In genomic region chr12:82935121-82935762, GRCm38 (mm10) we compare ENCODE assay signal across 13 mouse cellular contexts.
DNase-seq lines count a peak whose midpoint lies in the region; ATAC-seq and TF ChIP-seq lines count a peak whose summit lies in the region.
"Had no signal": no experiment of that assay in that cellular context is flagged by ENCODE, and none has a peak within 500 bp of the region (broad histone marks: within the 10 kb centered on the region; RNA-seq: fewer than 3 reads in every experiment).

No protein-coding gene starts in this region.

- peaks cover 8% of the 10 kb centered on the region; the same call in 1 of the 2 replicates for H3K4me1 ChIP-seq in liver, adult 2 months (ENCODE audit: control insufficient read depth, insufficient read depth, low read length)
- H3K4me1 ChIP-seq in liver, postnatal 0 days (ENCODE audit: insufficient read depth), result no peaks in the 10 kb centered on the region
- no peaks in the 10 kb centered on the region for H3K4me1 ChIP-seq in intestine, embryonic 14.5 days (replicated peaks; ENCODE audit: control insufficient read depth, insufficient read depth, low read length)
- H3K4me1 ChIP-seq in lung, postnatal 0 days (ENCODE audit: insufficient read depth, low read depth, low read length), result peaks cover 5% of the 10 kb centered on the region; the same call in 1 of the 2 replicates
- H3K4me1 ChIP-seq in forebrain, embryonic 10.5 days, result no peaks in the 10 kb centered on the region
- no peaks in the 10 kb centered on the region for H3K4me1 ChIP-seq in midbrain, embryonic 15.5 days
- H3K4me1 ChIP-seq: forebrain, embryonic 12.5 days; neural tube, embryonic 15.5 days had no signal

- TF ChIP-seq CTCF in liver, adult 2 months (IDR thresholded peaks at IDR 0.05; ENCODE audit: low read depth, low read length), result no peak
- no peak for TF ChIP-seq CTCF in liver, postnatal 0 days (IDR thresholded peaks at IDR 0.05; ENCODE audit: low read depth)
- TF ChIP-seq CTCF in lung, postnatal 0 days (IDR thresholded peaks at IDR 0.05), result no peak

- H3K9ac ChIP-seq in liver, adult 2 months (ENCODE audit: low read depth, low read length), result no peak overlapping the region
- no peak overlapping the region for H3K9ac ChIP-seq in liver, postnatal 0 days (replicated peaks)
- H3K9ac ChIP-seq in intestine, embryonic 14.5 days (ENCODE audit: low read length), result no peak overlapping the region
- H3K9ac ChIP-seq in lung, postnatal 0 days (replicated peaks; ENCODE audit: low read depth), result no peak overlapping the region
- H3K9ac ChIP-seq in midbrain, embryonic 15.5 days, result no peak overlapping the region
- H3K9ac ChIP-seq: forebrain, embryonic 12.5 days; neural tube, embryonic 15.5 days had no signal

- DNase-seq in liver, adult 2 months (ENCODE audit: extremely low read depth, low read depth, low spot score), result peak; percentile 82
- no peak for DNase-seq in liver, postnatal 0 days
- peak; percentile 15 for DNase-seq in heart, adult 8-10 months (ENCODE audit: low spot score)
- DNase-seq in intestine, embryonic 14.5 days (ENCODE audit: low spot score), result peak; percentile 57
- DNase-seq in lung, postnatal 0 days (ENCODE audit: low spot score), result peak; percentile 70
- no peak for DNase-seq in thymus, postnatal 36 days
- DNase-seq in forebrain, embryonic 10.5 days (ENCODE audit: extremely low spot score, low spot score), result no peak
- DNase-seq: embryo, embryonic 11 days; liver had no signal

- TF ChIP-seq POLR2A in liver, adult 2 months (IDR thresholded peaks at IDR 0.05; ENCODE audit: extremely low read depth, insufficient read depth, low read length), result no peak

- H3K4me3 ChIP-seq in liver, adult 2 months (ENCODE audit: insufficient read depth, low read depth, low read length), result no peak overlapping the region
- H3K4me3 ChIP-seq in liver, postnatal 0 days (ENCODE audit: low read depth, low read length), result no peak overlapping the region
- H3K4me3 ChIP-seq in intestine, embryonic 14.5 days (ENCODE audit: low read depth, low read length), result no peak overlapping the region
- no peak overlapping the region for H3K4me3 ChIP-seq in lung, postnatal 0 days (ENCODE audit: low read depth, low read length)
- H3K4me3 ChIP-seq in forebrain, embryonic 10.5 days, result no peak overlapping the region
- no peak overlapping the region for H3K4me3 ChIP-seq in midbrain, embryonic 15.5 days
- H3K4me3 ChIP-seq: forebrain, embryonic 12.5 days; layer of hippocampus, adult 2 months; neural tube, embryonic 15.5 days had no signal

- H3K27ac ChIP-seq in liver, adult 2 months (replicated peaks; ENCODE audit: insufficient read depth, low read depth, low read length), result no peak overlapping the region
- no peak overlapping the region for H3K27ac ChIP-seq in liver, postnatal 0 days (ENCODE audit: low read depth)
- H3K27ac ChIP-seq in intestine, embryonic 14.5 days (ENCODE audit: low read depth), result no peak overlapping the region
- no peak overlapping the region for H3K27ac ChIP-seq in lung, postnatal 0 days (ENCODE audit: low read length)
- no peak overlapping the region for H3K27ac ChIP-seq in forebrain, embryonic 10.5 days
- H3K27ac ChIP-seq in midbrain, embryonic 15.5 days, result no peak overlapping the region
- H3K27ac ChIP-seq: forebrain, embryonic 12.5 days; layer of hippocampus, adult 2 months; neural tube, embryonic 15.5 days had no signal

- WGBS in liver, adult 2 months, result 41% methylated on average over 6 of the region's 6 CpGs
- WGBS in liver, postnatal 0 days (ENCODE audit: insufficient replicate concordance), result 73% methylated on average over 6 of the region's 6 CpGs
- WGBS in intestine, embryonic 14.5 days, result 77% methylated on average over 6 of the region's 6 CpGs
- WGBS in lung, postnatal 0 days, result 33% methylated on average over 6 of the region's 6 CpGs
- 91% methylated on average over 6 of the region's 6 CpGs for WGBS in forebrain, embryonic 10.5 days
- WGBS in midbrain, embryonic 15.5 days, result 86% methylated on average over 6 of the region's 6 CpGs

- no peaks in the 10 kb centered on the region for H3K9me3 ChIP-seq in liver, postnatal 0 days (ENCODE audit: low read length)
- H3K9me3 ChIP-seq in intestine, embryonic 14.5 days (ENCODE audit: control insufficient read depth, low read length), result no peaks in the 10 kb centered on the region
- no peaks in the 10 kb centered on the region for H3K9me3 ChIP-seq in lung, postnatal 0 days (ENCODE audit: low read length)
- no peaks in the 10 kb centered on the region for H3K9me3 ChIP-seq in forebrain, embryonic 10.5 days
- no peaks in the 10 kb centered on the region for H3K9me3 ChIP-seq in midbrain, embryonic 15.5 days
- H3K9me3 ChIP-seq: forebrain, embryonic 12.5 days; neural tube, embryonic 15.5 days had no signal

- H3K27me3 ChIP-seq in liver, adult 2 months (ENCODE audit: control insufficient read depth, insufficient read depth, low read length), result no peaks in the 10 kb centered on the region
- no peaks in the 10 kb centered on the region for H3K27me3 ChIP-seq in liver, postnatal 0 days (ENCODE audit: insufficient read depth, low read length)
- H3K27me3 ChIP-seq in intestine, embryonic 14.5 days (replicated peaks; ENCODE audit: control insufficient read depth, insufficient read depth, low read length), result no peaks in the 10 kb centered on the region
- H3K27me3 ChIP-seq in lung, postnatal 0 days (replicated peaks; ENCODE audit: insufficient read depth, low read length), result no peaks in the 10 kb centered on the region
- no peaks in the 10 kb centered on the region for H3K27me3 ChIP-seq in forebrain, embryonic 10.5 days (ENCODE audit: poor library complexity, severe bottlenecking)
- H3K27me3 ChIP-seq in midbrain, embryonic 15.5 days (replicated peaks), result no peaks in the 10 kb centered on the region
- H3K27me3 ChIP-seq: forebrain, embryonic 12.5 days; neural tube, embryonic 15.5 days had no signal

- no peak for TF ChIP-seq EP300 in liver, postnatal 0 days (IDR thresholded peaks at IDR 0.05; ENCODE audit: low read depth)
- 0 out of 2 replicates have a peak, but pooled peaks have one; percentile 10 for TF ChIP-seq EP300 in lung, postnatal 0 days (IDR thresholded peaks at IDR 0.05)

- no peak overlapping the region for H3K4me2 ChIP-seq in liver, postnatal 0 days (ENCODE audit: low read depth, low read length)
- no peak overlapping the region for H3K4me2 ChIP-seq in intestine, embryonic 14.5 days (ENCODE audit: low read length)
- H3K4me2 ChIP-seq in lung, postnatal 0 days (replicated peaks; ENCODE audit: low read depth, low read length), result no peak overlapping the region
- no peak overlapping the region for H3K4me2 ChIP-seq in midbrain, embryonic 15.5 days
- H3K4me2 ChIP-seq: forebrain, embryonic 12.5 days; neural tube, embryonic 15.5 days had no signal

- no peaks in the 10 kb centered on the region for H3K36me3 ChIP-seq in liver, adult 2 months (ENCODE audit: control insufficient read depth, insufficient read depth, low read length)
- H3K36me3 ChIP-seq in liver, postnatal 0 days (replicated peaks; ENCODE audit: insufficient read depth, low read length), result no peaks in the 10 kb centered on the region
- H3K36me3 ChIP-seq in intestine, embryonic 14.5 days (ENCODE audit: control insufficient read depth, insufficient read depth, low read length), result no peaks in the 10 kb centered on the region
- no peaks in the 10 kb centered on the region for H3K36me3 ChIP-seq in lung, postnatal 0 days (ENCODE audit: insufficient read depth, low read length)
- H3K36me3 ChIP-seq in forebrain, embryonic 10.5 days (replicated peaks), result no peaks in the 10 kb centered on the region
- H3K36me3 ChIP-seq in midbrain, embryonic 15.5 days (replicated peaks), result no peaks in the 10 kb centered on the region
- H3K36me3 ChIP-seq: forebrain, embryonic 12.5 days; neural tube, embryonic 15.5 days had no signal

- no peak for ATAC-seq in liver, postnatal 0 days
- peak; percentile 53; the same call in 1 of the 2 replicates for ATAC-seq in intestine, embryonic 14.5 days (replicated peaks; ENCODE audit: low FRiP score, low TSS enrichment, low read depth)
- ATAC-seq in lung, postnatal 0 days, result peak; percentile 64
- no peak for ATAC-seq in midbrain, embryonic 15.5 days (replicated peaks)

- H3K79me2 ChIP-seq in liver, adult 2 months (ENCODE audit: control insufficient read depth, insufficient read depth, low read length), result no peaks in the 10 kb centered on the region

Comparison
In these comparisons a context has a peak if more than half of its experiments do, and no peak if none do; other contexts are left out.
1. DNase-seq: peak in liver, adult 2 months (single experiment), heart, adult 8-10 months (single experiment), intestine, embryonic 14.5 days (single experiment) and lung, postnatal 0 days (single experiment); none in liver, postnatal 0 days (single experiment), thymus, postnatal 36 days (0 of 2) and forebrain, embryonic 10.5 days (single experiment).
2. ATAC-seq: peak in intestine, embryonic 14.5 days (single experiment) and lung, postnatal 0 days (single experiment); none in liver, postnatal 0 days (single experiment) and midbrain, embryonic 15.5 days (single experiment).